Mouse (Mus musculus) frontal cortex, adult 2 months (tissue): ENCODE measurements at regions not wholly inside any gene's neighbourhood (a gene's known extent, or its start where the extent isn't known, plus 50 kb on each side); places are given as distances from the start of the nearest gene placed in this dataset.
A peak's percentile ranks its signal among the peaks of the same experiment; 100 is the strongest.

Experiments used
- DNase-seq, 2 experiments: peaks; one replicate each; pipeline ENCODE4 v3.0.0; 2022; ENCODE audit warnings: low spot score in 1 of 2; ENCODE audit errors: extremely low spot score in 1 of 2

DNA sequence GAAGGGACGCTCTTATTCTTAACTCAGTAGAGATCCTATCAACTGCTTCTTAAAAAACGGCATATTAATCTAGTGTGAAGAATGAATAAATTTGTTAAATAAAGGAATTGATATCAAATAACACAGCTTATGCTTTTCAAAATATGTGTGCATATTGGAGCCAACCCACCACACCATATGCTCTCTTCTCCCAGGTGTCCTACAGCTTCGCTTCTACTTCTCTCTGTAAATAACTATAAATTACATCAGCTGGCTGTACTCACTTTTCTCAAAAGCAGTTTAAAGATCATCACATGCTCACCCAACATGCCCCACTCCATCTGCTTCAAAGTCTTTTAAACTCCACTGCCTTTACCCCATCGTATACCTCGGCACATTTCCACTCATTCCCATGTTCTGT, 777.0 kb downstream of the Rapgef2 start:
- peak in 1 of 2 experiments; percentile 23 for DNase-seq

DNA sequence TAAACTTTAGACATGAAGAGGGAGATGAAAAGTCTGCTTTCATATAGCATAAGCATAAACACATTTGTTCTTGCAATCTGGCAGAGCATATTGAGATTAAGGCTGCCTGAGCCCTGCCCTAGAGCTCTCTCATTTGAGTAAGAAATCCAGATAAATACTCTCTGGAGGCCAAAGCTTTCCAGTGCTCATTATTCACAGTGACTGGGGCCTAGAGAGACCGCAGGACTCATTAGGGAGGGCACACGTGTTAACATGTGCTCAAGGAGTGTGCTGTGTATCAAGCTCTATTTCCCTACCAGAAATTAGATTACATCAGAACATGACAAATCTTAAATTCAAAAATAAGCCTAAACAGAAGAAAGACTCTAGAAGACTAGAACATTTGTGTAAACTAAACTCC, 808.6 kb downstream of the Rapgef2 start:
- no peak for DNase-seq
